Mouse (Mus musculus): ENCODE results near the gene Lrrc39.

DNA sequence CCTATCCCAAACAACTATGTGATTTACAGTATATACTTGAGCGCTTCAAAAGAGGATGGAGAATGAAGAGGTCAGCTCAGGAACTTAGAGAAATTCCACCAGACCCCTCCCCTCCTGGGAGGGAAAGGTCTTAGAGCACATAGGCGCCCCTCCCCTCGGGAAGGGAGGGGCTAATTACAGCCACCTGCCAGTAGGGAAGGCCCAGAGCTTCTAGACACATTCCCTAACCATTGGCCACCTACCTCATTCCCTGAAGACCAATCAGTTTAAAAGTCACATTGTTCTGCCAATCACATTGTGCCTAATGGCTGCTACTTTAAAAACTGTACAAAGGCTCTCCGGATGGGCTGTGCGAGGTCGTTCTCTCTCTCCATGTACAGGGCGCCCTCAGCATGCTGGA is 59.9 kb downstream of the Lrrc39 start:
- no peak for TF ChIP-seq CTCF (IDR thresholded peaks at IDR 0.05; ENCODE audit: extremely low read depth, insufficient read depth, insufficient read length, insufficient replicate concordance)
- no peak for TF ChIP-seq POLR2A (IDR thresholded peaks at IDR 0.05; ENCODE audit: low read depth, low read length)
